Mouse (Mus musculus) E14TG2a.4 (cell line): ENCODE measurements around the gene Acpp.

Experiments used
- H3K27me3 ChIP-seq: 2 replicates; pipeline ENCODE4 v1.6.1; 2014; ENCODE audit warnings: low read length, control low read depth; ENCODE audit not compliant: insufficient read depth
- H3K36me3 ChIP-seq: 2 replicates; pipeline ENCODE4 v1.6.1; 2014; ENCODE audit warnings: low read length, control low read depth; ENCODE audit not compliant: insufficient read depth
- H3K4me1 ChIP-seq: replicated peaks from 2 replicates; pipeline ENCODE4 v1.6.1; 2014; ENCODE audit warnings: low read depth, low read length, control low read depth
- H3K4me3 ChIP-seq: replicated peaks from 2 replicates; pipeline ENCODE4 v1.5.1; 2014; ENCODE audit warnings: mild to moderate bottlenecking, low read length
- H3K9me3 ChIP-seq: 2 replicates; pipeline ENCODE4 v1.6.1; 2014; ENCODE audit warnings: low read length, control low read depth
- CTCF ChIP-seq: conservative IDR thresholded peaks from 2 replicates; pipeline ENCODE4 v1.5.1; 2014; ENCODE audit warnings: low read length
- NANOG ChIP-seq: IDR thresholded peaks from 2 replicates; pipeline ENCODE4 v1.6.1; 2014; ENCODE audit warnings: borderline replicate concordance, low read length, mixed read lengths
- POU5F1 ChIP-seq: IDR thresholded peaks from 2 replicates; pipeline ENCODE4 v1.6.1; 2014; ENCODE audit warnings: low read length, borderline replicate concordance

Acpp gene

GRCm38 (mm10) chr9:104360389-104360788, 22.8 kb upstream of the Acpp start:
- Histone ChIP-seq H3K4me3 (no peak overlapping the region), H3K27me3 (no peaks in the 10 kb centered on the region), H3K36me3 (no peaks in the 10 kb centered on the region), H3K4me1 (peaks cover 23% of the 10 kb centered on the region), H3K9me3 (peaks cover 6% of the 10 kb centered on the region)
- TF ChIP-seq CTCF (no peak), NANOG (no peak), POU5F1 (no peak)

DNA sequence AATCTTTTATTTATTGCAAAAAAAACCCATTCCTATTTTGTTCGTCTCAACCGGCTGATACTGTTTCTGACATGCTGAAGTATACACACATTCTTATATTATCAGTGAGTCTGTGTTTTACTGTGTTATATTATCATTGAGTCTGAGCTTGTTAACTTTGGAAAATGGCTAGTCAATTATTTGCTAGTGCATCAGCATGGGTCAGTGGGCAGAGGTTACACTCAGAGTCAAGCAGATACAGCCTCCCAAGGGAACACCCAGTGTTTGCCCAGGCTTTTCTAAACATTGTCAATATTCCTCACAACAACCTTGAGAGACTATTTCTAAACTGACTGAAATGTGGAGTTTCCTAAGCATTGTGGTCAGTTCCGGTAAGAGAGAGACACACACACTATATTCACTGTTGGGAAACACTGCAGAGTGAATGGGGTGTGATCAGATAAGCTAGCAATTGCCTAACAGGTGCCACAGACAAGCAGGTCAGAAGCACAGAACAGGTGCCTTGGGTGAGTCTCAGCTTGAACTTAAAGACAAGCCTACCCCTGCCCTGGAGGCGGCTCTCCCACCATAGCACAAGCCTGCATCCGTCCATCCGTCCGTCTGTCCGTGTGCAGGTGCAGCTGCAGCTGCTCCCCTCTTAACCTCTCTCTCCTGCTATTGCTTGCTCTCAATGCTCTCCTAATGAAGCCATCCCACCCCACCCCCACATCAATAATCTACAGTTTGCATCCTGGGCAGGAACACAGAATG, 18.1 kb upstream of the Acpp start:
- peaks cover 5% of the 10 kb centered on the region for H3K27me3 ChIP-seq
- H3K4me1 ChIP-seq, result peaks cover 11% of the 10 kb centered on the region
- no peaks in the 10 kb centered on the region for H3K9me3 ChIP-seq
- H3K36me3 ChIP-seq, result no peaks in the 10 kb centered on the region
- H3K4me3 ChIP-seq, result no peak overlapping the region
- no peak for TF ChIP-seq CTCF
- no peak for TF ChIP-seq NANOG
- no peak for TF ChIP-seq POU5F1

GRCm38 (mm10) chr9:104344136-104344535, 6.6 kb upstream of the Acpp start:
- TF ChIP-seq CTCF, result no peak
- no peak for TF ChIP-seq POU5F1
- no peak for TF ChIP-seq NANOG
- peaks cover 22% of the 10 kb centered on the region for H3K4me1 ChIP-seq
- no peaks in the 10 kb centered on the region for H3K36me3 ChIP-seq
- peaks cover 11% of the 10 kb centered on the region for H3K27me3 ChIP-seq
- no peaks in the 10 kb centered on the region for H3K9me3 ChIP-seq
- no peak overlapping the region for H3K4me3 ChIP-seq

GRCm38 (mm10) chr9:104339483-104339882, 1.9 kb upstream of the Acpp start:
- TF ChIP-seq CTCF (no peak), POU5F1 (no peak), NANOG (no peak)
- Histone ChIP-seq H3K36me3 (no peaks in the 10 kb centered on the region), H3K4me3 (no peak overlapping the region), H3K4me1 (peaks cover 32% of the 10 kb centered on the region), H3K9me3 (no peaks in the 10 kb centered on the region), H3K27me3 (peaks cover 22% of the 10 kb centered on the region)

DNA sequence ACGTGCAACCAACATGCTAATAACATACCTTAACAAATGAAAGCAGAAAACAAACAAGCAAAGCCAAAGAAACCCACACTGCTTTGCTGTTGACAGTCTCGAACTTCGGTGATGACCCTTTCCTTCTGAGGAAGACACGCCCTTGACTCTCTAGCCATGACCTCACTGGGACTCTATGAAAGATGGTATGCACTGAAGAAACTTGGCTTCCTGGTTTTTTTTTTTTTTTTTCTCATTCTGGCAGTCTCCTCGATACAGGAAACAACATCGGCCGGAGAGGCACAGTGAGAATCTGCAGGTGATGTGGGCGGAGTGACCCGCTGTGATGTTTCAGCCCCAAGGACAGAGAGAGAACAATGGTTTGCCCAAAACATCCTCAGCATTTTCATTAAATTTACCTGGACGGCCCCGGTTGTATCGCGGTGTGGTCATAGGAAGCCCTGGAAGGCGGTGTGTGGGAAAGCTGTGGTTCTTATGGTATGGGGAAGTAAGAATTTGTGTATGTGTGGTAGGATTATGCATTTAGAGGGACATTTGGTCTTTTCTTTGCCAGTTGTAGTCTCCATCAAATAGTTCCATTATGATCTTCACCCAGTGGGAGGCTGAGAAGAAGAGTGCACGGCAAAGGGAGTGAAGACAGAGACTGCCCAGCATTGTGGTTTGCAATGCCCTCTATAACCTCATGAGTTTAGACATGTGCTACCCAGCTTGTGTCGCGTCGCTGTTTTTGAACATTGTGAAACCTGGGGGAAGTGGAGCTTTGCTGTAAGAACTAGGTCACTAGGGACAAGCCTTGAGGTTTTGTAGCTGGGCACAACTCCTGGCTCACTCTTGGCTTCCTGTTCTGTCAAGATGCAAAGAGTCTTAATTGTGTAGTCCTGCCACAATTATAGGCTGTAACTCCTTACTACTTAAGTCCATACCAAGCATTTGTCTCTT, 1.2 kb upstream of the Acpp start:
- H3K4me3 ChIP-seq, result peak overlapping the region; percentile 61; the same call in 1 of the 2 replicates
- H3K4me1 ChIP-seq, result peaks cover 32% of the 10 kb centered on the region
- H3K36me3 ChIP-seq, result no peaks in the 10 kb centered on the region
- peaks cover 22% of the 10 kb centered on the region for H3K27me3 ChIP-seq
- no peak for TF ChIP-seq CTCF
- TF ChIP-seq POU5F1, result no peak
- no peak for TF ChIP-seq NANOG
- no peaks in the 10 kb centered on the region for H3K9me3 ChIP-seq

- Histone ChIP-seq H3K9me3 (no peaks in the 10 kb centered on the region), H3K36me3 (no peaks in the 10 kb centered on the region), H3K4me1 (no peaks in the 10 kb centered on the region), H3K27me3 (peaks cover 4% of the 10 kb centered on the region), H3K4me3 (no peak overlapping the region)
- TF ChIP-seq NANOG, result no peak
- no peak for TF ChIP-seq CTCF
- TF ChIP-seq POU5F1, result no peak
Observed at GRCm38 (mm10) chr9:104331301-104331700, 6.2 kb downstream of the Acpp start.

GRCm38 (mm10) chr9:104328655-104329054, 8.9 kb downstream of the Acpp start:
- H3K36me3 ChIP-seq, result no peaks in the 10 kb centered on the region
- no peaks in the 10 kb centered on the region for H3K4me1 ChIP-seq
- H3K4me3 ChIP-seq, result no peak overlapping the region
- TF ChIP-seq CTCF (no peak), NANOG (no peak), POU5F1 (no peak)
- no peaks in the 10 kb centered on the region for H3K9me3 ChIP-seq
- 0 out of 2 replicates have a peak, but pooled peaks cover 2% of the 10 kb centered on the region for H3K27me3 ChIP-seq

GRCm38 (mm10) chr9:104321519-104321918, 16.0 kb downstream of the Acpp start:
- Histone ChIP-seq H3K9me3 (no peaks in the 10 kb centered on the region), H3K36me3 (no peaks in the 10 kb centered on the region), H3K4me3 (no peak overlapping the region), H3K27me3 (peaks cover 8% of the 10 kb centered on the region; the same call in 1 of the 2 replicates), H3K4me1 (no peaks in the 10 kb centered on the region)
- TF ChIP-seq NANOG (no peak), CTCF (no peak), POU5F1 (no peak)
